Mouse (Mus musculus) MN1 (cell line): ENCODE data around the gene Rps4x.

Experiments
- DNase-seq: peaks from one replicate; pipeline ENCODE4 v3.0.0-alpha.2; 2016; ENCODE audit warnings: low spot score

Gene Rps4x

DNA sequence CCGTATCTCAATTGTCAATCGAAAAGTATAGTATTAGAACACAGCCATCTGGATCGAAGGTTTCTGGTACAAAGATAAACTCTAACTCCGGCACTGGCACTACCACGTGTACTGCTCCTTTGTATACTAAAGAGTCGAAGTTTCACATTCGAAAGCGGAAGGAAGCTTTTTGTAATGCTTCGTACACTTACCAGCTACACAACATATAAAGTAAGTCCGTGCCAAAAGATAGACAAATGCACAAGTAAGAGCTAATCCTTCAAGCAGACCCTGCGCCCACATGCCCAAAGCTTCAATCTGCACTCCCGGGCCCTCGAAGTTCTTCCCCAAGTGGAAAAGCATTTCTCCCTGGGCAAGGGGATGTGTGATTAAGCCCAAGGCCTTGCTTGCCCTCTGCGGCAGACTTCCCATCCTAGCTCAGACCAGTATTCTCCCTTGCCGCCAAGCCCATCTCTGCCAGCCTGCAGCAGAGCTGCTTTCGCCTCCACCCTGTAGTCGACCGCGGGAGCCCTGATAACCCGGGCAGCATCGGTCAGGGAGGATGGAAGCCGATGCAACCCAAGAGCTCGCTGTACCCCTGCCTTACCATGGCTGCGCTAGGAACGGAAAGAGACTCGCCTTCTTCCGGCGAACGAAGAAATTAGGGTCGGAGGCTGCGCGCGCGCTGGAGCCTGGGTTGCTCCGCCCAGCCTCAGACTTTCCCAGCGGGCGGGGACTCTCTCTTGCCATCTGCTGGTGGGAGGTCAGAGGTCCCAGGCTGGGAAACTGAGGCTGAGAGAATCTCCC lies at the start of gene Rps4x:
Gene Rps4x, minus strand, starts transcription at position 683 of the 786 bp plus-strand sequence.
- DNase-seq: peak; percentile 74

DNA sequence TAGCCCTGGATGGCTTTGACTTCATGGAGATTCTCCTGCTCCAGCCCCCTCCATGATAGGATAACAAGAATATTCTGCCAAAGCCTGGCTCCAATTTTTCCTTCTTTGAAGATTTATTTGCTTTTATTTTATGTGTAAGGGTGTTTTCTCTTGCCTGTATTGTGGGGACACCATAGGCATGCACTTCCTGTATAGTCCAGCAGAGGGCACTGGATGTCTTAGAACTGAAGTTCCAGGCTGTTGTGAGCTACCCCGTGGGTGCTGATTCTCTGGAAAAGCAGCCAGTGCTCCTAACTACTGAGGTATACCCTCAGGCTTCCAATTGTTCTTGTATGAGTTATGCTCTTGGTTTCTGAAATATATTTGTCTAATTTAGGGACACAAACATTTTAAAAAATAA lies 29.9 kb upstream of the Rps4x start:
- peak; percentile 14 for DNase-seq

- peak; percentile 10 for DNase-seq
Measured at GRCm38 (mm10) chrX:102215356-102215755, 26.2 kb upstream of the Rps4x start.

- no peak for DNase-seq
Measured at GRCm38 (mm10) chrX:102190840-102191239, 1.6 kb upstream of the Rps4x start.

- DNase-seq: no peak
Measured at GRCm38 (mm10) chrX:102189581-102189980, 387 bp upstream of the Rps4x start.

DNA sequence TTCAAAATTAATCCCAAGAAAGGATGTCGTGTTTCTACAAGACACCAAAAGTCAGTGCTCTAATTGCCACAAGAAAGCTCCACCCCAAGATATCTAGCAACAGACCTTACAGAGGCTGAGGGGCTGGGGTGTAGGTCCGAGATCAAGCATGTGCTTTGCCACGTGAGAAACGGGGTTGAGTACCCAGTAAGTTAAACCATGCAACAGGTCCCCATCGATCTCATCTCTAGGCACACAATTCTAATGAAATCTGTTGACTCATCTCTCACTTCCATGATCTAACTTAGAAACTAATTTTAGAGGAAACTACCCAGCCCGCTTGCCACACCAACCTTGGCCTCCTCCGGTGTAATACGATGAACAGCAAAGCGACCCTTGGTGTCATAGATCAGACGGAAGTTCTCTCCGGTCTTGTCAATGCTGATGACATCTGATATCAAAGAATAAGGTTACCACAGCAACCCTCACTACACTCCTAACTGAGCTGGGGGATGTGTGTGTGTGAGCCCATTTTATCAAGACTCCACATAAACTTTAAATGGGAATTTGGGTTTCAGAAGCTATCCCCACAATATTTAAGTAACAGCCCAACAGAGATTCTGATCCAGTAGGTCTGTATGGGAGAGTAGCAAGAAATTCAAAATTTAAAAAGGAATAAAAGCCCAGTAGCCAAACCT lies 2.0 kb downstream of the Rps4x start:
- no peak for DNase-seq

DNA sequence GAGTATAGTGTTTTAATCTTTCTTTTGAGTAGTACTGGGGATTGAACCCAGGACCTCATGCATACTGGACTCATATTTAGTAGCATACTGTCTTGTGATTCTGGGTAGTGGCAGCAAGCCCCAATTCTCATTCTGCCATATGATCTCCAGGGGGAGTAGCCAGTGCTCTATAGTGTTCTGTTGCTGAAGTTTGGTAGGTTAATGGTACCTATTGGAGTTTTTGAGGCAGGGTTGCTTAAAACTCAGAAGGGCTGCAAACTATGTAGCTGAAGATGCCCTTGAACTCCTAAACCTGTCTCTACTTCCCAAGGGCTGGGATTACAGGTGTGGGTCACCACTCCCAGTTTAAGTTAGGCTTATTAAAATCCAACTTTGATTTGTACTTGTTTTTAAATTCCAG lies 6.6 kb downstream of the Rps4x start:
- DNase-seq: no peak

DNA sequence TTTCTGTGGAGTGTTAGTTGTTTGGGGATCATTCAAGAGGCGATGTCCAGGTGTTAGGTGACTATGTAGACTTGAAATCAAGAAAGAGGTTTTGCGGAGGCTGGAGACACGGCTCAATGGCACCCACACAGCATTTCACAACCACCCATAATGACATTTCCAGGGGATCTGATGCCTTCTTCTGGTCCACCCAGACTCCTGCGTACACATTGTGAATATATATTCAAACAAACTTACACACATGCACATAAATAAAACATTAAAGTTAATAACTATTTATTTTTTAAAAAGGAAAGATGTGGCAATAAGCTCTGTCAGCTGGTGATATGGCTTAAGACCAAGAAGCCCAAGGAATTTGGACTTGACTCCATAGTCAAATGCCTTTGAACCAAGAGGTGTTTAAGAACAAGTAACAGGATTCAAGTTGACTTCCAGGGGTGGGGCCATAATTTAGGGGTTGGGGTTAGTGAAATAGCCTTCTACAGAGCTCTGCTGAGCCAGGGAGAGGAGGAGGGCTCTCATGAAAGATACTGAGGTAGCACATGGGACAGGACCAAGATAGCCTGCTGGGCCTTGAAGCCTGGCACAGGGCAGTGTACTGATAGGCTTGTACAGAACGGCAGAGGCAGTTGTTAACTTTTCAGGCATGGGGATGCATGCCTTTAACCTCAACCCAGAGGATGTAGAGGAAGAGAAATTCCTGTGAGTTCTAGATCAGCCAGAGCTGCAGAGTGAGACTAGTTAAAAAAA lies 13.5 kb downstream of the Rps4x start:
- DNase-seq: no peak

- DNase-seq: no peak
Measured at GRCm38 (mm10) chrX:102170900-102171299, 18.3 kb downstream of the Rps4x start.

DNA sequence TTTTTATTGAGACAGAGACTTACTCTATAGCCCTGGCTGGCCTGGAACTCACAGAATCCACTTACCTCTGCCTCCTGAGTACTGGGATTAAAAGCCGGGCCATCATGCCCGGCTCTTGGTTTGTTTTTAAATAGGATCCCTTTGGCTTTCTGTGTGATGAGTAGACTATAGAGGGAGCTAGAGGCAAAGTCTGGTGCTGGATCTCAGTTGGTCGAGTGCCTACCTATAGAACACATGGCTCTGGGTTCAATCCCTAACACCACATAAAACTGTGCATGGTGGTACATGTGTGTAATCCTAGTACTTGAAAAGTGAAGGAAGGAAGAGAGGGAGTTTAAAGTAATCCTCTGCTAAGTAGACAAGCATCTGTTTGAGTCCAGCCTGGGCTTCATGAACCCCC lies 19.1 kb downstream of the Rps4x start:
- no peak for DNase-seq

DNA sequence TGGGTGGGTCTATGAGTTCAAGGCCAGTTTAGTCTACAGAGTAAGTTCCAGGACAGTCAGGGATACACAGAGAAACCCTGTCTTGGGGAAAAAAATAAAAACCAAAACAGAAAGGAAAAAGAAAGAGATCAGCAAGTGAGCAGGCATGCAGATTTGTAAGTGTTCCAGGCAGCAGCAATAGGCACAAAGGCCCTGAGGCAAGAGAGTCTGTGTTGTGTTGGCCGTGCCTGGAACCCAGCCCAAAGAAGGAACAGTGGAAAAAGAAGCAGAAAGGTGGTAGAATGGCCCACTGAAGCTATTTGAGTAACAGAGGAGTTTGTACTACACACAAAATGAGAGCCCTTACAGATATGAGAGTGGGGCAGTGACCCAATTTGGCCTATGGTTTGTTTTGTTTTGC lies 19.5 kb downstream of the Rps4x start:
- no peak for DNase-seq

DNA sequence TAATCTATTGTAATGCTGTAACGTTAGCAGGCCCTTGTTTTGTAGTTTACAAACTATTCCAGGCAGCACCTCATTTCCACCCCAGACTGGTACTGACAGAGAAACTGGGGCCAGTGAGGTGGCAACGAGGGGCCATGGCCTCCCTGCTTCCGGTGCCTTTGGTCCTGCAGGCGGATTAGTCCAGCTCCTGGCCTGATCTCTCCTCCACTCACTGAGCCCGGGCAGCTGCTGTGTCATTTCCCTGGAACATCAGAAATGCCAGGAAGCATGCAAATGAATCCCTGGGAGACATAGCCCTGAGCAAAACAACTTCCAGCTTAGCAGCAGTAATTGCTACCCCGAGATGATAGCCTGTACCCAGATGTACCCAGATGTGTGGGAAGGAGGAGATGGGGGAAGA lies 22.2 kb downstream of the Rps4x start:
- peak; percentile 30 for DNase-seq

DNA sequence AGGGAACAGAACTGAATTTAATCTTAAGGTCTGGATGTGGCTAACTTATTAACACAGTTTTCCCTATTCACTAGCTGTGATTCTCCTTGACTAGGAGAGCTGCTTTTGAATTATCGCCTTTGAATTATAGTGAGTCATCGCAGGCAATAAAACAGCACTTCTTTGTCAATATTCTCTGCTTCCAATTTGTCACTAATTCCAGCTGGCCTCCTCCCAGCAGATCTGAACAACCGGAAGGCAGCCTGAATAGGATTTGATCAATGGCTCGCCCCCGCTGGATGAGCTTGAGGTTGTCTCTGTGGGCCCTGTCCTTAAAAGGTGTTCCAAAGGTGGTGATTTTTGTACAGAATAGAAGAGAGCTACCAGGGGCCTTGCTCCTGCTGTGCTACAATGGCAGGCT lies 22.7 kb downstream of the Rps4x start:
- peak; percentile 16 for DNase-seq

DNA sequence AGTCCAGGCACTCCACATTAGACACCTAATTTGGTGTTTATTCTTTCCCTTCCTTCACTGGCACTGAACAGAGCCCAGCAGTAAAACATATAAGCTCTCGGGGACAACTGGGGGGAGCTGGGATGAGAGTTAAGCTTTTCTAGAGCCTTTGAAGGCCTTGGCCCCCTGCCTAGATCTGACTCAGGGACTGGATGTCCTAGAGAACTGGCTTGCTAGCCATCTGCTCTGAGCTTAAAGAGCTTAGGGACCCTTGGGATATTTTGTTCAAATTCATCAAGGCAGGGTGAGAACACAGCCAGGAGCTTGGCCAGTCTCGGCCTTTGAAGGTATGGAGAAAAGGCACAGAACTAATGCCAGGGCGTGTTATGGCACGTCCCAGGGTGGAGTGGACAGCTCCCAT lies 25.7 kb downstream of the Rps4x start:
- DNase-seq: peak; percentile 32

GRCm38 (mm10) chrX:102163096-102163495 lies 26.1 kb downstream of the Rps4x start:
- DNase-seq: no peak

GRCm38 (mm10) chrX:102160528-102160927 lies 28.7 kb downstream of the Rps4x start:
- DNase-seq: no peak

DNA sequence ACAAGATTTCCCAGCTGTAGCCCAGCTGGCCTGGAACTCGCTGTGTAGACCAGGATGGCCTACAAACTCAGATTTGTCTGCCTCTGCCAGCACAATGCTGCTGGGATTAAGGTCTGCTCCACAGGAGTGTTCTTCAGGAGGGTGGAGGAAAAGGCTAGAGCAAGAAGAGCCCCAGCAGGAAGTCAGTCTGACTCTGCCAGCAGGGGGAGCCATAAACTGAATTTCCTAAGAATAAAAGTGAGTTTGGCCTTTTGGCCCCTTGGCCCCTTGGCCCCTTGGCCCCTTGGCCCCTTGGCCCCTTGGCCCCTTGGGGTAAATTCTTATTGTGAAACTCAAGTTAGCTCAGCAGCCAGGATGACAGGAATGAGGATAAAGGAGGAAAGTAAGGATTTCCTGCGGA lies 29.4 kb downstream of the Rps4x start:
- no peak for DNase-seq

DNA sequence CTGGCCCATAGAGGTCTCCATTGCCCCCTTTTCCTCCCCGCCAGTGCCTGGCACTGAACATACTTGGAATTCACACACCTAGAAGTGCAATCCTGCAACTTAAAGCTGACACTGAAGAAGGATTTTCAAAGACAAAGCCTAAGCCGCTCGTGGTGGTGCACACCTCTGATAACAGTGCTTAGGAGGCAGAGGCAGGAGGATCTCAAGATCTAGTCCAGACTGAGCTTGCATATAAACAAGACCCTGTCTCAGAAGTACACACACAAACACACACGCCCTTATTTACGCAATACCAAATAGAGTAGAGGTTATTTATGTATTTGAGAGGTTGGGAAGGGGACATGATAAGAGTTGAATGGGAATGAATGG lies 31.8 kb downstream of the Rps4x start:
- no peak for DNase-seq

DNA sequence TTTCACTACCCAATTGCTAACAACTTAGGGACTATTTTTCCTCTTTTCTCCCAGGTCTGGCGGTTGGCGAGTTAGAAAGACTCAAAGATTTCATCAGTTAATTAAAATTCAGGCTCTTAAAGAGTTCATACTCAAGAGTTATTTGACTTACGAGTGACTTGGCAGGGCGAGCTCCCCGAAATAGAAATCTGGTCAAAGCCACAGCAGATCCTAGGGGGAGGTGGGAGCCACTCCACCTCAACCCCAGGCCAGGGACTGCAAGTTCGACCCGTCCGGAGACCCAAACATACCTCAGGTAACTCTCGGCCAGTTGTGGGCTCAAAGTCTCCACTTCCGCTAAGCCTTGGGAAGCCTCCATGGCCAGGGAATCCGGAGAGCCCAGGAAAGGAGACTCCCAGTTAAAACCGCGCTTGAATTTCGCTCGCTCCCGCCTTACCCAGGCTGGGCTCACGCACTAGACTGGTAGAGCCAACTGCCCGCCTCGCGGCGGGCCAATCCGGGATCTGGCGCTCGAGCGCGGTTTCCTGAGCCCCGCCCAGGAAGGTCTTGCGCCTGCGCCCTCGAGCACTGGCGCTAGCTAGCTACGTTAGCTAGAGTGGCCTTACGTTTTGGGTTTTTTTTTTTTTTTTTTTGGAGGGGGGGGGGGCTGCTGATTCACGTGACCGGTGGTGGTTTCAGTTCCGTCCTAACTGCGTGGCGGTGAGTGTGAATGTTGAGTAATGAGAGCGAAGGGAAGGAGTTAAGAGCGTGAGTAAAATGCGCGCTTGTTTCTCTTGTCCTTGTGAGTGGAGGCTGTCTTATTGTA lies 32.4 kb downstream of the Rps4x start, which contains the start of gene Ercc6l:
Gene Ercc6l, minus strand, starts transcription at position 474 of the 805 bp plus-strand sequence.
- DNase-seq: peak; percentile 94

DNA sequence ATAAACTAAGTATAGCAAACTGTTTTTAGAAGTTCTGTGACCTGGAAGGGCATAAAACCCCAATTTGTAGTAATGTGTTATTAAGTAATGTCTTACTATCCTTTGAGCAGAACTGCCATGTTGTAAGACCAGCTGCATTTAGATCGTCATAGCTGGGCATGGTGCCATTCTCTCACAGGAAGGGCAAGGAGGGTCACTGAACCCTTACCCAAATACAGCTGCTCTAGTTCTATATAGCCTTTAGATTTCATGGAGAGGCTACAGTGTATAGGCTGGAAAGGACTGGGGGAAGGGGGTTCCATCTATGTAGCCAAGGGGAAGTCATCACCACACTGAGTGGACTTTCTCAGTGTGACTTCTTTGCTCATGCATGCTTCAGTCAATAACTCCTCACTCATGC lies 48.0 kb downstream of the Rps4x start:
- DNase-seq: no peak
